Mouse (Mus musculus): ENCODE data around the gene Dpp8. TPM values are rescaled to one million over a fixed set of nuclear protein-coding genes. Genes with fewer than 3 reads are reported as not detected.

Dpp8 gene
- polyA plus RNA-seq, 1 experiment from 2014 or later = 30.4 TPM

DNA sequence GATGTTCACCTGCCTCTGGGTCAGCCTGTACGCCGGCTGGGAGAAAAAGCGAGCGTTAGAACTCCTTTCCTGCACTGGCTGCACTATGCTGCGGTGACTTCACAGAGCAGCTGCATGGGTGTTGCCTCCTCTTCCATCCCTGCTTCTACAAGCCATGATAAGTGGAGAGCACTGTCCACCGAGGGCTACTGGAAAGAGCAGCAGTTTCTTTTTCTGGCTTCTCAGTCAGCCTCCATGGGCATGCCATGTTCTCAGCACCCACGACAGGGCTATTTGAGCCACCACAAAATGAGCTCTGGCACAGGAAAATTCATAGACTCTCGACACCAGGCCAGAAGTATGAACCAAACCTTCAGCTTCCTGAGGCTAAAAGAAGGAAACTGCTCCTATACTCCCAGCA is 26.5 kb upstream of the Dpp8 start:
- no peak for DNase-seq (ENCODE audit: low spot score)
- H3K27me3 ChIP-seq (ENCODE audit: control insufficient read depth, insufficient read depth, low read length) = no peaks in the 10 kb centered on the region
- H3K4me2 ChIP-seq (ENCODE audit: low read depth, low read length) = no peak overlapping the region
- WGBS = 94% methylated on average over 8 of the region's 8 CpGs
- peaks cover 5% of the 10 kb centered on the region for H3K36me3 ChIP-seq (replicated peaks; ENCODE audit: control insufficient read depth, insufficient read depth, low read depth, low read length)
- H3K4me3 ChIP-seq (ENCODE audit: low read depth, low read length) = no peak overlapping the region
- H3K9me3 ChIP-seq (replicated peaks; ENCODE audit: control insufficient read depth, low read length) = no peaks in the 10 kb centered on the region
- ATAC-seq (replicated peaks; ENCODE audit: insufficient number of reproducible peaks, low FRiP score, low TSS enrichment, low read depth) = no peak
- H3K27ac ChIP-seq (replicated peaks; ENCODE audit: low read depth, low read length) = no peak overlapping the region
- H3K4me1 ChIP-seq (ENCODE audit: control insufficient read depth, insufficient read depth, low read length) = no peaks in the 10 kb centered on the region
- H3K9ac ChIP-seq (replicated peaks; ENCODE audit: low read length) = no peak overlapping the region

GRCm38 (mm10) chr9:65010632-65011031 is 21.6 kb upstream of the Dpp8 start:
- 82% methylated on average over 8 of the region's 8 CpGs for WGBS
- ATAC-seq (replicated peaks; ENCODE audit: insufficient number of reproducible peaks, low FRiP score, low TSS enrichment, low read depth) (no peak), DNase-seq (ENCODE audit: low spot score) (no peak)
- H3K4me1 ChIP-seq (ENCODE audit: control insufficient read depth, insufficient read depth, low read length) = no peaks in the 10 kb centered on the region
- H3K9ac ChIP-seq (replicated peaks; ENCODE audit: low read length) = no peak overlapping the region
- H3K27me3 ChIP-seq (ENCODE audit: control insufficient read depth, insufficient read depth, low read length) = no peaks in the 10 kb centered on the region
- no peaks in the 10 kb centered on the region; the same call in 1 of the 2 replicates for H3K36me3 ChIP-seq (replicated peaks; ENCODE audit: control insufficient read depth, insufficient read depth, low read depth, low read length)
- no peak overlapping the region for H3K27ac ChIP-seq (replicated peaks; ENCODE audit: low read depth, low read length)
- H3K4me2 ChIP-seq (ENCODE audit: low read depth, low read length) = no peak overlapping the region
- H3K4me3 ChIP-seq (ENCODE audit: low read depth, low read length) = no peak overlapping the region
- no peaks in the 10 kb centered on the region for H3K9me3 ChIP-seq (replicated peaks; ENCODE audit: control insufficient read depth, low read length)

DNA sequence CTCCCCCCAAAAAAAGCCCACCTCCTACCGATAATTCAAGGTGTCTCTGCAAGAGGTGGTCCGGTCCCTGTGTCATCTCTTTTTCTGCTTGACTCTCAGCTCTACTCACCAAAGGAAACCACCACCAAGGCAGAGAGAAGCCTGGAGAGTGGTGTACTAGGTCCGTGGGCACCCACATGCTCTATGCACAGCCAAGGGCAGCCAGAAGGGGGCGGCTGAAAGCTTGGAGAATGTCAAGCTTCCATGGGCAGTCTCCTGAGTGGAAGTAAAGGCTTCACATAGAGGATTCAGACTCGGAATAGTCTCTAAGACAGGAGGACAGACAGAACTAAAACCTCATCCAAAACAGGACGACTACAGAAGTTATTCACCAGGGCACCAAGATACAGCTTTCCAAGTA is 20.9 kb upstream of the Dpp8 start:
- DNase-seq (ENCODE audit: low spot score) (peak; percentile 10), ATAC-seq (replicated peaks; ENCODE audit: insufficient number of reproducible peaks, low FRiP score, low TSS enrichment, low read depth) (no peak)
- H3K4me3 ChIP-seq (ENCODE audit: low read depth, low read length) = no peak overlapping the region
- H3K9ac ChIP-seq (replicated peaks; ENCODE audit: low read length) = no peak overlapping the region
- H3K27me3 ChIP-seq (ENCODE audit: control insufficient read depth, insufficient read depth, low read length) = no peaks in the 10 kb centered on the region
- H3K4me2 ChIP-seq (ENCODE audit: low read depth, low read length) = no peak overlapping the region
- no peak overlapping the region for H3K27ac ChIP-seq (replicated peaks; ENCODE audit: low read depth, low read length)
- WGBS = 61% methylated on average over 6 of the region's 6 CpGs
- H3K9me3 ChIP-seq (replicated peaks; ENCODE audit: control insufficient read depth, low read length) = no peaks in the 10 kb centered on the region
- H3K36me3 ChIP-seq (replicated peaks; ENCODE audit: control insufficient read depth, insufficient read depth, low read depth, low read length) = no peaks in the 10 kb centered on the region; the same call in 1 of the 2 replicates
- no peaks in the 10 kb centered on the region for H3K4me1 ChIP-seq (ENCODE audit: control insufficient read depth, insufficient read depth, low read length)

- Histone ChIP-seq H3K36me3 (replicated peaks; ENCODE audit: control insufficient read depth, insufficient read depth, low read depth, low read length) (no peaks in the 10 kb centered on the region), H3K4me2 (ENCODE audit: low read depth, low read length) (no peak overlapping the region), H3K9me3 (replicated peaks; ENCODE audit: control insufficient read depth, low read length) (no peaks in the 10 kb centered on the region), H3K4me3 (ENCODE audit: low read depth, low read length) (no peak overlapping the region), H3K9ac (replicated peaks; ENCODE audit: low read length) (no peak overlapping the region), H3K4me1 (ENCODE audit: control insufficient read depth, insufficient read depth, low read length) (no peaks in the 10 kb centered on the region), H3K27me3 (ENCODE audit: control insufficient read depth, insufficient read depth, low read length) (no peaks in the 10 kb centered on the region), H3K27ac (replicated peaks; ENCODE audit: low read depth, low read length) (no peak overlapping the region)
- DNase-seq (ENCODE audit: low spot score) (no peak), ATAC-seq (replicated peaks; ENCODE audit: insufficient number of reproducible peaks, low FRiP score, low TSS enrichment, low read depth) (no peak)
- 81% methylated on average over 7 of the region's 7 CpGs for WGBS
These were observed 16.6 kb upstream of the Dpp8 start for GRCm38 (mm10) chr9:65015461-65016222.

GRCm38 (mm10) chr9:65016241-65016977 is 15.8 kb upstream of the Dpp8 start:
- DNase-seq (ENCODE audit: low spot score) (no peak), ATAC-seq (replicated peaks; ENCODE audit: insufficient number of reproducible peaks, low FRiP score, low TSS enrichment, low read depth) (no peak)
- 84% methylated on average over 4 of the region's 4 CpGs for WGBS
- no peak overlapping the region for H3K27ac ChIP-seq (replicated peaks; ENCODE audit: low read depth, low read length)
- H3K9ac ChIP-seq (replicated peaks; ENCODE audit: low read length) = no peak overlapping the region
- no peaks in the 10 kb centered on the region for H3K4me1 ChIP-seq (ENCODE audit: control insufficient read depth, insufficient read depth, low read length)
- no peaks in the 10 kb centered on the region for H3K36me3 ChIP-seq (replicated peaks; ENCODE audit: control insufficient read depth, insufficient read depth, low read depth, low read length)
- no peaks in the 10 kb centered on the region for H3K27me3 ChIP-seq (ENCODE audit: control insufficient read depth, insufficient read depth, low read length)
- no peak overlapping the region for H3K4me2 ChIP-seq (ENCODE audit: low read depth, low read length)
- no peak overlapping the region for H3K4me3 ChIP-seq (ENCODE audit: low read depth, low read length)
- H3K9me3 ChIP-seq (replicated peaks; ENCODE audit: control insufficient read depth, low read length) = no peaks in the 10 kb centered on the region

DNA sequence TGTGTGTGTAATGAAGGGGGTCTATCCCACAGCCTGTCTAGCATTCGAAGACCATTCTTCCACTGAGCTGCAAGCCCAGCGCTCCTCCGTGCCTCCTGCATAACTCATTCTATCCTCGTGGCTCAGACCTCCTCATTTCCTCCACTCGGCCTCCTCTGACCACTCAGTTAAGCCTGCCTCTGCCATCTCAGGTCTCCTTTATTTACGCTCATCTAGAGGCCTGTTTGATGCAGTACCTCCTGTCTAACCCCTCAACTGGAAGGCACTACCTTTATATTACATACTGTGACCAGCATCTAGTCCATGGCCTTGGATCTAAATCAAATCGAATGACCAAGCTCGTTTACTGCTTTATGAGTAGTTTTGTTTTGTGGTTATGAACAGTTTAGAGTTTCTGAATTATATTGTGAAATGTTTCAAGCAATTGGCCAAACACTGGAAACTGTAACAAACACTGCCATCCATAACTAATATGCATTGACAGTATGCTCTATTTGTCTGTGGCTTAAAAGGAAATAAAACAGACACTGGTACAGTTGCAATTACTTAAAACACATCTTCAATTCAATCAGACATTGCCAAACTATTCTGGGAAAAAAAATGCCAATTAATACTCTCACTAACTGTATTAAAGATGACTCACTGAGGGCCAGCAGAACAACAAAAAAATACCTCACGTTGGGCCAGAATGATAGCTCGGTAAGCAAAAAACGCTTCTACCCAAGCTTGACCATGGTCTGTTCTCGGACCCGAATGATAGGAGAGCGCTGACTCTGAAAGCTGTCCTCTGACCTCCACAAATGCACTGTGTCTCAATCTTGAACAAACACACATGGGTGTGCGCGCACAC is 15.0 kb upstream of the Dpp8 start:
- Histone ChIP-seq H3K4me3 (ENCODE audit: low read depth, low read length) (no peak overlapping the region), H3K9ac (replicated peaks; ENCODE audit: low read length) (no peak overlapping the region), H3K4me2 (ENCODE audit: low read depth, low read length) (no peak overlapping the region), H3K27me3 (ENCODE audit: control insufficient read depth, insufficient read depth, low read length) (no peaks in the 10 kb centered on the region), H3K9me3 (replicated peaks; ENCODE audit: control insufficient read depth, low read length) (no peaks in the 10 kb centered on the region), H3K27ac (replicated peaks; ENCODE audit: low read depth, low read length) (no peak overlapping the region), H3K36me3 (replicated peaks; ENCODE audit: control insufficient read depth, insufficient read depth, low read depth, low read length) (no peaks in the 10 kb centered on the region), H3K4me1 (ENCODE audit: control insufficient read depth, insufficient read depth, low read length) (no peaks in the 10 kb centered on the region)
- ATAC-seq (replicated peaks; ENCODE audit: insufficient number of reproducible peaks, low FRiP score, low TSS enrichment, low read depth) (no peak), DNase-seq (ENCODE audit: low spot score) (no peak)
- 89% methylated on average over 16 of the region's 16 CpGs for WGBS

GRCm38 (mm10) chr9:65017896-65018295 is 14.3 kb upstream of the Dpp8 start:
- H3K27ac ChIP-seq (replicated peaks; ENCODE audit: low read depth, low read length) = no peak overlapping the region
- 85% methylated on average over 4 of the region's 4 CpGs for WGBS
- DNase-seq (ENCODE audit: low spot score) = no peak
- no peak overlapping the region for H3K9ac ChIP-seq (replicated peaks; ENCODE audit: low read length)
- no peak overlapping the region for H3K4me2 ChIP-seq (ENCODE audit: low read depth, low read length)
- no peaks in the 10 kb centered on the region for H3K9me3 ChIP-seq (replicated peaks; ENCODE audit: control insufficient read depth, low read length)
- no peak overlapping the region for H3K4me3 ChIP-seq (ENCODE audit: low read depth, low read length)
- no peaks in the 10 kb centered on the region for H3K4me1 ChIP-seq (ENCODE audit: control insufficient read depth, insufficient read depth, low read length)
- H3K36me3 ChIP-seq (replicated peaks; ENCODE audit: control insufficient read depth, insufficient read depth, low read depth, low read length) = no peaks in the 10 kb centered on the region
- H3K27me3 ChIP-seq (ENCODE audit: control insufficient read depth, insufficient read depth, low read length) = no peaks in the 10 kb centered on the region
- no peak for ATAC-seq (replicated peaks; ENCODE audit: insufficient number of reproducible peaks, low FRiP score, low TSS enrichment, low read depth)

Data from embryonic facial prominence, embryonic 11.5 days (tissue).